Mouse (Mus musculus) gastrocnemius, postnatal 14 days (tissue): Measurements from ENCODE around the gene Tet3. TPM values are rescaled to one million over a fixed set of nuclear protein-coding genes. Genes with fewer than 3 reads are reported as not detected.

Source experiments
- DNase-seq: peaks from one replicate; pipeline ENCODE4 v3.0.0; 2021; ENCODE audit warnings: mixed read lengths
- intact Hi-C: fragments of 180-260 bp; cut with DNase I; formaldehyde crosslinking; loops from one replicate; pipeline ENCODE4 v1.15.1; 2025; ENCODE audit warnings: low total_unique reads
- total RNA-seq, 2 experiments: library from RNA; stranded (reverse); gene quantifications; 2 replicates each; pipeline ENCODE4 v1.2.3; 2021

The Tet3 gene
- total RNA-seq, 2 experiments from 2014 or later: 30.4 to 36.7 TPM

DNA sequence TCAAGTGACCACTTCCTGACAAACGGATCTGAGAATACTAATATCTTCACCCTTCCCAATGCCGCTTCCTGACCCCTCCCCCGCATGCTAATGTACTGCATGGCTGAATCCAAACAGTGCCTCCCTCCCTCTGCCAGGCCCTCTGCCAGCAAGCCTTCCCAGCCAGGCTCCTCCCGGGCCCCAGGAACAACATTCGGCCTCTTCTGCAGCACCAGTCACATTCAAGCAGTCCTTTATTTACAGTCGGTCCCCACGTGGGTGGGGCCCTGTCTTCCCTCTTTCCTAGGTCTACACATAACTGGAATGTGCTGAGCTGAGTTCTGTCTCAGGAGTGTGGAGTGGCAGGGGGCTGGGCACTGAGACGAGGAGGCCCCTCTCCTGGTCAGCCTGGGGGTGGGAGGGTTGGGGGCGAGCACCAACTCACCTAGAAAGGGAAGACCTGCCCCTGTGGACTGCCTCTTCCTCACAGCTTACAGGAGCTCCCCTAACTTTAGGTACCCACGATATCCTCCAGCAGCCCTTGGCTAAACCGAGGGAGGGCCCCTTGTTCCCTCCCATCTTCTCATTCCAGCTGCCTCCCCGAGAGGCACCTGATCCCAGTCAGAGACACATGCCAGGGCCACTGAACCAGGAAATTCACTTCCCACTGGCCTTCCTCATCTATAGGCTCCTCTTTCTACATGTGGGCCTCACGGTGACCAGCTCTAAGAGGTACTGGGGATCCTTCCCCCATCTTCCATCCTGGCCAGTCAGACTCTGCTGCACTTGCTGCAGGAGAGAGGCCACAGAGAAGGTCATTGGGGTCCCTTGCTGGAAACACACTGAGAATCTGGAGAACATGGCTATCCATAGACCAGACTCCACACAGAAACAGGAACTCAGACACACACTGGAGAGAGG is 15.2 kb downstream of the Tet3 start:
- intact Hi-C loops: loop anchor here (5.0 kb wide), 1 partner anchor 69 kb away; no protein-coding TSS in a partner anchor
- DNase-seq: peak; percentile 71

DNA sequence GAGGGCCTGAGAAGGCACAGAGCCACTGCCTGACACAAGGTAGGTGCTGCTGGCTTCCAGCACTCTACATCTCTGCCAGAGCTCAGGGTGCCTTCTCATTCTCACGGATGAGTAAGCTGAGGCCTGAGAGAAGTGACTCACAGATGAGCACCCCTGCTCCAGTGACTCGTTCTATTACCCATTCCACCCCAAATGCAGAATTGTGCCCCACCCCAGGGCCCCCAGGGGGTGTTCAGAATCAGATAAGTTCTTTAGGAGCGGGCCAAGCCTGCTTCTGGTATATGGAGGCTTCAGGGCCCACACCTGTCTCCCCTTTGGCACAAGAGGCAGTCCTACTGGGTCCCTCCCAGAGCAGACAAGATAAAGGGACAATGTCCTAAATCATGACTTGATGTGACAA is 16.2 kb downstream of the Tet3 start:
- intact Hi-C loops: loop anchor here (5.0 kb wide), 1 partner anchor 70 kb away; no protein-coding TSS in a partner anchor
- DNase-seq: no peak

DNA sequence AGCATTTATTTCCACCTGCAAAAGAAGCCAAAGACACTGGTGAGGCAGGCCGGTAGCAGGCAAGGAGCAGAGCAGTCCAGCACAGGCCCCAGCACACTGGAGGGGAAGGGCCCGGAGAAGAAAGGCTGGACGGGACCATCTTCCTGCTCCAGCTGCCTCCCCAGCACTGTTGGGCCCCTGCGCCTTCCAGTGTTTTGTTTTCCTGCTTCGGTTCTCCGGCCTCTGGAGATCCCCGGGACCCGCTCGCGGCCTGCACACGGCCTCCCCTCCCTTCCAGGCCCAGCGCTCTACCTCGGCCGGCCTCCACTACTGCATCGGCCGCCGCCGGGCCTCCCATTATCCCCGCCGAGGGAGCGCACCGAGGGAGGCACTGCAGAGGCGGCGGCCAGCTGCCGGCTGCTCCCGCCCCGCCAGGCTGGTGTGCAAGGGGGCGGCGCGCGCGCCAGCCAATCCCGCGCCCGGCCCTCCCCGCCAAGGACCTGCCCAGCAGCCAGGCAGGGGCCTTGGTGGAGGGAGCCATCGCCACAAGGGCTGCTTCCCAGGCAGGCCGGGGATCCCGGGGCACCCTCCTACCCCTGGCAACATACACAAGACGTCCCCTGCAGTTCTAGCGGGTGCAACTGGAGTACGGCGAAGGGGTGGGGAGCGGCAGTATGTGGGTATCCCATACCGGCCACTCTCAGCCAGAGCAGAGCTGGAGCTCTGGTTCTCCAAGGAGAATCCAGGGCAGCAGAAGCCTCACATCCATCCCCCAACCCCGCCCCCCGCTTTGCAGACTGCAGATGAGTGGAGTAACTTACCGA is 17.4 kb downstream of the Tet3 start:
- peak; percentile 95 for DNase-seq
- intact Hi-C loops: loop anchor here (5.0 kb wide), 1 partner anchor 71 kb away; no protein-coding TSS in a partner anchor

DNA sequence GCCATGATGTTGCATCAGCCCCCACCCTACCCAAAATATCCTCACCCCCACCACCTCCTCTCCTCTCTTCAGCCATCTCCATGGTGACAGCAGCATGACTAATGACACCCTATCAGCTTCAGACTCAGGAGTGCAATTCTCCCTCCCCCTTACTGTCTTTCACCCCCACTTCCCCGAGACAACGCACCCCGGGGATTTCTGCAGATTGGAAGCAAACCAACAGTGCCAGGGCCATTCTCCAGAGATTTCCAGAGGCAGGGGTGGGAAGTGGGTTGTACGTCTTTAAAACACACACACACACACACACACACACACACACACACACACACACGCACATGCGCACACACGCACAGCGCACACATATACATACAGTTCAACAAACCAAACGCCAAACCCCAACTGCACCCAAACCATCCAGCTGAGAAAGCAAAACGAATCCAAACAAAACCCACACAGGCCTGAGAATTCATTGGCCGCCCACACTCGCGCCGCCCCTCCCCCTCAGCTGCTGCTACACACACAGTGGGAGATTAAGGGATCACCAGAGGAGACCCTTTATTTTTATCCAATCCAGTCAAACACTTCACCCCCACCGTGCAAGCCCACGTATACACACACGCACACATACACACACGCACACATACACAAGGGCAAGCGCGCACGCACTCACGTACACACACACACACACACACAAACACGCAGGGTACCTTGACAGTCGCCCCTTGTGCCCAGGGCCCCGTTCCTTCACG is 18.2 kb downstream of the Tet3 start:
- intact Hi-C loops: loop anchor here (5.0 kb wide), 1 partner anchor 72 kb away; no protein-coding TSS in a partner anchor
- DNase-seq: peak; percentile 77

DNA sequence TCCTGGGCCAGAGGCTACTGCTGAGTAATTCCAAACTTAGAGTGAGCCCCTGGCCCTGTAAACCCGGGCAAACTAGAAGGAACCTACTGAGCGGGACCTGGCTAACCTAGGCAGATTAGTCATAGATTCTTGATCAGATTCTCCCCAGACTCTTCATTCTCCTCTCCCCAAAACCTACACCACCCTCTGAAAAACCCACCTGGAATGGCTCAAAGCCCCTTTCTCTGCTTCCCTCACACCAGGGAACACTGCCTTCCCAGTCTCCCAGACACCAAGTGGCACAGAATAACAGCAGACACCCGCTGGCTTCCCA is 18.7 kb downstream of the Tet3 start:
- intact Hi-C loops: loop anchor here (5.0 kb wide), 1 partner anchor 72 kb away; no protein-coding TSS in a partner anchor

DNA sequence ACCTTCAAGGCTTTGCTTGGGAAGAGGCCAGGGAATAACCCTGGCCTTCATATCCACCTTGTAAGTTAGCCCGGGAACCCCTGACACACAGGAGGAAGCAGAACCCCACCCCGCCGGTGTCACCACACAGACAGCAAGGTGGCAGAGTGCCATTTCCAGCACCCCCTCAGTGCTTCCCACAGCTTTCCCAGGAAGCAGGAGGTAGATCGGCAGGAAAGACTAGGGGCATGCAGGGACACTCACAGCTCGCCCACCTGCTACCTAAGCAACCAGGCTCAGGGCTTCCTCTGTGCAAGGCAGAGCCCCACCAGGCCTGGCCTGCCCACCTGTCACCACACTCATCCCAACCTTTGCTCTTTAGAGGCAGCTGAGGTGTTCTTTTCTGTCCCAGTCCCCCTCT is 19.1 kb downstream of the Tet3 start:
- no peak for DNase-seq
- intact Hi-C loops: loop anchor here (5.0 kb wide), 1 partner anchor 73 kb away; no protein-coding TSS in a partner anchor

More for the DNA sequence above, 18.7 kb downstream of the Tet3 start:
- no peak for DNase-seq

DNA sequence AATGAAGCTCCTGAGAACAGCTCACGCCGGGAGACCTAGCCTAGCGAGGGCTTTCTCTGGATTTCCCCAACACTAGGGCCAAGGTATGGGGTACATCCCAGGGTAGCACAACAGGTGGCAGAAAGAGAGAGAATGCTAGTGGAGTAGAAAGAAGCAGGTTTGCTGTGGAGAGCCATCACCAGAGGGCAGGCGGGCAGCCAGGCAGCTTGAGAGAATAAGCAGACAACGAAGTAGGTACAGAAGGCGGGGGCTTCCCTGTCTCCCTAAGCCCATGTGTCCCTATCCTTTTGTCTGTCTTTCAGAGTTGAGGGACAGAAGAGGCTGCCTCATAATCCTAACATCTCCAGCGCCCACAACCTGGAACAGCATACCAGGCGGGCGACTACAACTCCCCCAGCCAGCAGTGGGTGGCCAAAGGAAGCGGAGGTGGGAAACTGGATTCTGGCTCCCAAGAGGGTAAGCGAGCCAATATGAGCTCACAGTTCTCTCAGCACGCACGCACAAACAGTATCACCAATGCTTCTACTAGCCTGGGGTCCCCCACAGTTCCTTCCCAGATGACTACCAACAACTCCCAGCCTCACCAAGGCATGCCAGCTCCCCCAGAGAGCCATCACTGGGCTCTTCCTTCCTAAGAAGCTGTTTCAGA is 19.6 kb downstream of the Tet3 start:
- intact Hi-C loops: no loop called here
- no peak for DNase-seq

DNA sequence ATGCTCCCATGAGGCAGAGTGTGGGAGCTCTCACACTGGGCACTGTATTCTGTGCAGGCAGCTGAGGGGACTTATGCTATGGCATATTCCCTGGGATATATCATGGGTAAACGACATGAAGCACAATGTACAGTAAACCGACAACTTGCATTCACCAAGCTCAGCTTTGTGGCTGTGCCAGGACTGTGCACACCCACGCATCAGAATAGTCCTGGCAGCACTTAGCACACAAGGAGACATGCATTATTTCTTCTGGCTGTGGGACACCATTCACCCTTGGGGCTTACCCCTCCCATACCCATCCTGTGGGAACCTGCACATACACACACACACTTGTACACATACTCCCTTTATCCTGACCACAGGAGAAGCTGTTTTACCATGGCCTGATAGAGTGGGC is 20.3 kb downstream of the Tet3 start:
- intact Hi-C loops: no loop called here
- no peak for DNase-seq

DNA sequence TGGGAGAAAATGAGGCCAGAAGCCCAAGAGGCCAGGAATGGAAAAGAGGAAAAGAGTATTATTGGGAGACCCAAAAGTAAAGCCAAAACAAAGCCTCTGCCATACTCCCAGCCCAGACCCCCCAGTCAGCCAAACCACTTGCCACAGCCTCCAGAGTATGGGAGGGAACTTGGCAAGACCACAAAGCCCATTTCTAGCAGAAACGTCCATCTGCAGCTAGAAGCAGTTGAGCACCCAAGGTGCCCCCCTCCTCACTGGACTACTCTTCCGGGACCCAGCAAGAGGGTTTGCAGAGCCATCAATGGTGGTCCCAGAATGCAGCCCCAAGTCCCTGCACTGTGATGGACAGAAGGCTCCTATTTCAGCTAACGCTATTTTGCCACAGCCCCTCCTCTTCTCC is 21.1 kb downstream of the Tet3 start:
- no peak for DNase-seq
- intact Hi-C loops: no loop called here

DNA sequence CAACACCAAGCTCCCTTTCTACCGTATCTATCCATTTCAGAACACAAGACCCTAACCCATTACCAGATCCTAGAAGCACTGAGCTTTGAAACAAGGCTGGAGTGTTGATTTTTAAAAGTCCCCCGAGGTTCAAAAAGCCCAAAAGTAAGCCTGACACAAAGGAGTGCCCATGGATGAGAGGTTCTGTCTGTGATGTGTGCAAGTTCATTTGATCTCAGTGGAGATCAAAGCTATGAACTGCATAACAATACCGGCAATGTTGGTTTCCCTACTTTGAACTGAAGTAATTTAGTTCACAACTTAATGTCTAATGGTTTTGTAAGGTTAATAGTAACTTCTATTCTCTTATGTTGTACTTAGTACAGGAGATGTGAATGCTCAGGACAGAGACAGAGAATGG is 21.7 kb downstream of the Tet3 start:
- DNase-seq: no peak
- intact Hi-C loops: no loop called here

DNA sequence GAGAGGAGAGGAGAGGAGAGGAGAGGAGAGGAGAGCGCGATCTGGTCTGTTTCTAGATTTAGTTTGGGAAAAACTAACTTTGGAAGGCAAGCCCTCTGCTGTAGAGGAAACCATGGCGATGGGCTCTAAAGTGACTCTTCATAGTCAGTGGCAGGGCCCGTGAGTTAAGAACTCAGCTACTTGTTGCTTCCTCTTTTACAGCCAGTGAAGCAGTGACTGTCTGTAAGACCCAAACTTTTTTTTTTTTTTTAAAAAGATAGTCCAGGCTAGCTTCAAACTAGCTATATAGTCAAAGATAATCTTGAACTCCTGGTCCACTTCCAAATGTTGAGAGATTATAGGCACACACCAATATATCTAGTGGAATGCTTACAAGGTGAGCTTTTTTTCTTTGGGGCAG is 22.3 kb downstream of the Tet3 start:
- DNase-seq: no peak
- intact Hi-C loops: no loop called here

DNA sequence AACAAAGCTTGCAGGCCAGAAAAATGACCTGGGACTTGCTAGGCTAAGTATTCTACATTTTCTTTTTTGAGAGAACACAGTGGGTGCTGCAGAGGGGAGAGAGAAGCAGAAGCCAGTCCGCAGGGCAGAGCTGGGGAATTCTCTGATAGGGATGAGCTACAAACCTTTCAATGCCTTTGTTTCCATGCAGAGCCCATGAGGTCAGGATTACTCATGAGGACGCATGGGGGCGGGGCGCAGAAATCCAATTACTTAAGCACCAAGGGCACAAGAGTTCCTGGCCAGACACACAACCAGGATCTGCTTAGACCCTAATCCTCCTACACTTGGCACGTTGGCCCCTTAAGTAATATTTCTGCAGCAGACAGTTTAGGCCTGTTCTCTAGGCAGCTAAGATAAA is 23.7 kb downstream of the Tet3 start:
- intact Hi-C loops: no loop called here
- no peak for DNase-seq

DNA sequence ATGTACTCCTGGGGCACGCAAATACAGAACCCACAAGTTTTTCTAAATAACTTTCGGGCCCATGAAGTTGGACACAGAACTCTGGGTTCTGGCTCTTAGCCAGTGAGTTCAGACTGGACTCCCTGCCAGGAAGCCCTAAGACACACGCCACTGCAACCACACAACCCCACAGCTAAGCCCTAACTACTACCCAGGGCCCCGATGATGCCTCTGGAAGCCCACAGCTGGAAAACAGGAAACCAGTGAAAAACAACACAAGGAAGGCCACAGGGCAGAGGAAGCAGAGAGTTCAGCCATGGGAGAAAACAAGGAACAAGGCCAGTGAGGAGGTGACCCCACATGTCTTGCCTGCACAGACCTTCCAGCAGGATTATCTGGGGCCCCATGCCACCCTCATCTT is 25.3 kb downstream of the Tet3 start:
- DNase-seq: no peak
- intact Hi-C loops: no loop called here

DNA sequence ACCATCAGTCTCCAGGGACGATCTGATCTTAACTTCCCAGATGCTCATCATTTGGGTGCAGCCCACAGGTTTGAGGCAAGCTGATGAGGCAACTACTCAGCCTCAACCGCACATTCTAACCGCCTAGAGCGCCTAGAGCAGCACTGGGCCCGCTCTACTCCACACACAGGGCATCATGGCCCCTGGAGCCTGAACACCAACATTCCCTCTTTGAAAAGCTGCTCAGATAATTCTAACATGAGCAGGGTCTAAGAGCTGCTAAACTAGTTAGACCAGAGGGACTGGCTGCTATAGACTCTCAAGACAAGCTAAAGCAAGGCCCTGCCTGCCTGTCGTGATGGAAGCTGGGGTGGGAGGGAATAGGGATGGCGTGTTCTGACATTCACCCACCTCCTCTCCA is 25.9 kb downstream of the Tet3 start:
- DNase-seq: no peak
- intact Hi-C loops: no loop called here

DNA sequence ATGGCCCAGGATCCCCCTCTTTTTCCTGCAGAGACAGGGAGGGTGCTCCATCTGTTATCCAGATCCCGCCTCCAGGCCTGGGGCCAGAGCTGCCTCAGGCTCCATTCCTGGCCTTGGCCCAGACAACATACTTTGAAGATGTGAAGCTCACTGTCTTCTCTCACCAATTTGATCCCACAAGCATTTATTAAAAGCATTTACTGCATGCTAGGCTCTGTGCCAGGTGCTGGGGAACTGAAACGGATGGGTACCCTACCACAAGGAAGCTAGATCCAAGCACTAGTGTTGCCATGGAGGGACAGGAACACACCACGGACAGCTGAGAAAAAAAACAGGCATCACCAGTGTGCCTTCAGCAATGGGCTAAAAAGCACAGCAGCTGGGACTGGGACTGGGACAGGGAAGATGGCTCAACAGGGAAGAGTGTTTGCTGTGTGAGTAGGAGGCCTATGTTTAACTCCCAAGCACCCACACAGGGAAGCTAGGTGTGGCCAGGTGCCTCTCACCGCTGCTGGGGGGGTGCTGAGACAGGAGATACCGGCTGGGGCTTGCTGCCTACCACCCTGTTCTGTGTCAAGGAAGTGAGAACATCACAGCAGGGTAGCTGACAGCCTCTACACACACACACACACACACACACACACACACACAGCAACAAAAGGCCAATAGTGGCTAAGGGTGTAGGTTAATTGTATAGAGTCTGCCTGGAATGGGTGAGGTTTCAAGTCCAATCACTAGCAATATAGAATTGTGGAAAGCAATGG is 30.7 kb downstream of the Tet3 start:
- intact Hi-C loops: no loop called here
- peak; percentile 68 for DNase-seq

DNA sequence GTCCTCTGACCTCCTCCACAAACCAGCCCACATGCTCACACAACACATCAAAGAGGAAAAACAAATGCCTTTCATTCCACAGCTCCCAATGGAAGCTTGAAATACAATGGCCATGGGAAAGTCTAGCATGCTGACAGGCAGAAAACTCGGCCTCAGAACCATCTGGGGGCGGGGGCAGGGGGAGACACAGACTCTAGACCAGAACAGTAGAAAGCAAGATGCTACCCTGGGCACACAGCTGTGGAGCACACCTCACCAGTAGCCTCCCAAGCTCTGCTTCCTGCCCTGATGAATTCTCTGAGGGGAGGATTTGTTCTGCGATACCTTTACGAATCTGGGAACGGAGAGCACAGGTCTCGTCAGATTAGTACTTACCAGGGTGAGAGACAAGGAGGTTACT is 31.4 kb downstream of the Tet3 start:
- no peak for DNase-seq
- intact Hi-C loops: no loop called here

DNA sequence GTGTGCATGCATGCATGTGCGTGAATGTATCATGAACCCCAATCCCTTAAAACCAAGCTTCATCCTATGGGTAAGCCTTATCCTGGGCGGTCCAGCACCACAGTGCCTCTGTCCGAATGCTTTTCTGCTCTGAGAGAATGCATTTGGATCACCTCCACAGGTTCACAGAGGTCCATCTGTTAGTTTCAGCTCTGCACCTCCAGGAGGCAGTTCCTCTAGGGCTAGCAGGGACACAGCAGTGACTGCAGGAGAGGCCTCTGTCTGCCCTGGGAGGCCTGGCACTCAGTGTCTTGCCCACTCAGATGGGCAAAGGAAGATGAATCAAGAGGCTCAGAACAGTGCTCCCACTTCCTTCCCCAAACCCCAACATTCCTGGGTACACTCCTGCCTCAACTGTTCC is 32.3 kb downstream of the Tet3 start:
- DNase-seq: no peak
- intact Hi-C loops: no loop called here

DNA sequence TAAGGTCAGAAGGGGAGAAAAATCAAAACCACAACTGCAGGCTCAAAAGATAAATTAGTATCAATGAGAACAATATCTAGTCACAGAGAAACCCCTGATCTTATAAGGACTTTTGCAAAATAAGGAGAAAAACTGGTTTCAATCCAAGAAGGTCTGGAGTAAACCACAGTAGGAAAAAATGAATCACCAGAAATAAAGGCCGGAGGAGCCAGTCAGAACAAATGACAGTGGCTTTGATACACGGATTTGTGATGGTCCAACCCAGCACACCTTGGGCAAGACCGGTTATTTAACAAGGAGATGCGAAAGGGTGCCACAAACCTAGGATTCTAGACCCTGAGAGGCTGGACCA is 34.9 kb downstream of the Tet3 start:
- intact Hi-C loops: no loop called here
- no peak for DNase-seq
